Mouse (Mus musculus): Measurements from ENCODE around the gene Rbp3. TPM values are rescaled to one million over a fixed set of nuclear protein-coding genes. Genes with fewer than 3 reads are reported as not detected.

Rbp3 gene
- total RNA-seq, 1 experiment from 2014 or later, result not detected

DNA sequence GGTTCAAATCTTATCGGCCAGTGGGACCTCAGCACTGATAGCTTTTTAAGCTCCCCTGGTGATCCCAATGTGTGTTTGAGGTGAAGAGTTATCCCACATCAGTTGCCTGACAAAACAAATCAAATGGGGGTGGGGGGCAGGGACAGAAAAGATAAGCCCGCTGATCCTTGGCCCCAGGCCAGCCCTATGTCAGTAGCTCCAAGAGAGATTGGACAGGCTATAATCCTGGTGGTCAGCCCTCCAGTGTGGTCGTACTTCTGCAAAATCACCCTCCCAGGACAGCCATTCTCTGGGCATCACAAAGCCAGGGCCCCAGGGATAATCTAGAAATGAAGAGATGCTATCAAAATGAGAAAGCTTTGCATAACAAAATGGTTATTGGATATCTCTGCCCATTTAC lies 5.0 kb downstream of the Rbp3 start:
- ATAC-seq (replicated peaks in 1 of 2; ENCODE audit: insufficient read depth in 1 of 2, low FRiP score in 2 of 2, low TSS enrichment in 1 of 2, low read depth in 1 of 2, poor library complexity in 2 of 2, severe bottlenecking in 2 of 2), result no peak

DNA sequence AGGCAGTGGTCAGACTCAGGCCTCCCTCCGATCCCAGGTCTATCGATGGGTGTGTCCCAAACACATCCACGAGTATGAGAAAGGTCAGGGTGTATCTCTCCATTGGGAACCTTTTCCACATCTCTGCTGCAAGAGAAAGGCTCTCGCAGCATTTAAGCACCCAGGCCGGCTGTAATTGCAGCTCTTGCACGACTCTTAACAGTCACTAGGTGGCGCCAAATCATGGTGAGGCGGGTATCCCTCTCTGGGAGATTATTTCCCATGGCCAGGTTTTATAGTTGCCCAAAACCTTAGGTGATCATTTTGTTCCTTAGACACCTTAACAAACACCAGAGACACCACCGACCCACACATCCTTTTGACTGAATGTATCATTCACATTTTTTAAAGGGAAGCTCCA lies 5.5 kb downstream of the Rbp3 start:
- peak in 1 of 2 experiments; percentile 55; a peak in 2 of 4 replicates for ATAC-seq (replicated peaks in 1 of 2; ENCODE audit: insufficient read depth in 1 of 2, low FRiP score in 2 of 2, low TSS enrichment in 1 of 2, low read depth in 1 of 2, poor library complexity in 2 of 2, severe bottlenecking in 2 of 2)

DNA sequence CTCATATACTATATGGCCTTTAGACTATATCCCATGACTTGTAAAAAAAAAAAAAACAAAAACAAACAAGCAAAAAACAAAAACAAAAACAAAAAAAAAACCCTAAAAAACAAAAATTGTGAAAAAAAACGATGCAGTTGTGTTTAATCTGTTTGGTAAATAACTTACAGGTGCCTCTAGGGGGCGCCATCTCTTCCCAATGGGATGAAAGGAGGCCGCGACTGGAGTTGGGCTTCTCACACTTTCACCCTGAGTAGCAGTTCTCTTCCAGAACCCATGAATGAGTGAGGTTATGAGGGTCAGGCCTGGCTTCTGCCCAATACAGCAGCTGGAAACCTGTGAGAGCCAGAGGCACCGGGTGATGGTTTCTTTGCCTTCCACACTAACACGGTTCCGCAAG lies 11.9 kb downstream of the Rbp3 start:
- no peak for ATAC-seq (replicated peaks in 1 of 2; ENCODE audit: insufficient read depth in 1 of 2, low FRiP score in 2 of 2, low TSS enrichment in 1 of 2, low read depth in 1 of 2, poor library complexity in 2 of 2, severe bottlenecking in 2 of 2)

GRCm38 (mm10) chr14:33972679-33973078 lies 18.9 kb downstream of the Rbp3 start:
- no peak for ATAC-seq (replicated peaks in 1 of 2; ENCODE audit: insufficient read depth in 1 of 2, low FRiP score in 2 of 2, low TSS enrichment in 1 of 2, low read depth in 1 of 2, poor library complexity in 2 of 2, severe bottlenecking in 2 of 2)

- ATAC-seq (replicated peaks in 1 of 2; ENCODE audit: insufficient read depth in 1 of 2, low FRiP score in 2 of 2, low TSS enrichment in 1 of 2, low read depth in 1 of 2, poor library complexity in 2 of 2, severe bottlenecking in 2 of 2), result no peak
Measured at GRCm38 (mm10) chr14:33974752-33975151, 20.9 kb downstream of the Rbp3 start.

DNA sequence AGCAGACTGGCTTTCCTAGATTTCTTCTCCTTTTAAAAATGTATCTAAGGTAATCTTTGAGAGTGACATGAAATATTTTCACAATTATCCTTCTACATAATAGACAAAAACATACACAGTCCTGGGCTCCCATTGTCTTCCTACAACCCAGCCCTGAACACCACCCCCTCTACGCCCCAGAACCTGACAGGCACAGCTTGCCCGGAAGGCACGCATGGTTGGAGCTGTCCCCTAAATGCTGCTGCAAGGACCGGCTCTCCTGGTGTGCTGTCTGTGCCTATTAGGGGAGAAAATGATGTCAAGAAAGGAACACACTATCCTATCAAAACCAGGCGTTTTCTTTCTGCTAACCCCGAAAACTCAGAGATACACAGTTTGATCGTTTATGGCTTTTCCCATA lies 23.9 kb downstream of the Rbp3 start:
- ATAC-seq (replicated peaks in 1 of 2; ENCODE audit: insufficient read depth in 1 of 2, low FRiP score in 2 of 2, low TSS enrichment in 1 of 2, low read depth in 1 of 2, poor library complexity in 2 of 2, severe bottlenecking in 2 of 2), result no peak

GRCm38 (mm10) chr14:33978604-33979059 lies 24.8 kb downstream of the Rbp3 start, which contains the start of gene Zfp488:
Gene Zfp488, minus strand, starts transcription at chr14:33978764.
- ATAC-seq (replicated peaks in 1 of 2; ENCODE audit: insufficient read depth in 1 of 2, low FRiP score in 2 of 2, low TSS enrichment in 1 of 2, low read depth in 1 of 2, poor library complexity in 2 of 2, severe bottlenecking in 2 of 2), result no peak

GRCm38 (mm10) chr14:33989201-33989600 lies 35.4 kb downstream of the Rbp3 start:
- no peak for ATAC-seq (replicated peaks in 1 of 2; ENCODE audit: insufficient read depth in 1 of 2, low FRiP score in 2 of 2, low TSS enrichment in 1 of 2, low read depth in 1 of 2, poor library complexity in 2 of 2, severe bottlenecking in 2 of 2)

- no peak for ATAC-seq (replicated peaks in 1 of 2; ENCODE audit: insufficient read depth in 1 of 2, low FRiP score in 2 of 2, low TSS enrichment in 1 of 2, low read depth in 1 of 2, poor library complexity in 2 of 2, severe bottlenecking in 2 of 2)
Measured at GRCm38 (mm10) chr14:33991971-33992370, 38.2 kb downstream of the Rbp3 start.

DNA sequence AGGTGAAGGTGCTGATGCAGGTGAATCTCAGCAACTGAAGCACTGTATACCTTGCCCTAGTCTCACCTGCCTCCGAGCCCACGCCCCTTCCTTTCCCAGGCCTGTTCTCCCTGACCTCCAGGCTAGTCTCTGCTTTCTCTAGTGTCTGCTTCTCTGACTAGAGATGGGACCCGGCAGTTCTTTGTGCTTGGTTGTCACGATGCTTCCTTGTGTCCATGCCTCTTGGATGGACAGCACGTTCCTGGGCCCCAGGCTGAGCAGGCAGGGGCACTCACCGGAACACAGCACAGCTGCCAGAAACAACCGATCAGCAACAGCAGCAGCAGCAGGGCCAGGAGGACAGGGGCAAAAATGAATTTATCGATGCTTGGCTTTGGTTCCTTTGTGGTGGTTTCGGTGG lies 39.2 kb downstream of the Rbp3 start:
- ATAC-seq (replicated peaks in 1 of 2; ENCODE audit: insufficient read depth in 1 of 2, low FRiP score in 2 of 2, low TSS enrichment in 1 of 2, low read depth in 1 of 2, poor library complexity in 2 of 2, severe bottlenecking in 2 of 2), result no peak

DNA sequence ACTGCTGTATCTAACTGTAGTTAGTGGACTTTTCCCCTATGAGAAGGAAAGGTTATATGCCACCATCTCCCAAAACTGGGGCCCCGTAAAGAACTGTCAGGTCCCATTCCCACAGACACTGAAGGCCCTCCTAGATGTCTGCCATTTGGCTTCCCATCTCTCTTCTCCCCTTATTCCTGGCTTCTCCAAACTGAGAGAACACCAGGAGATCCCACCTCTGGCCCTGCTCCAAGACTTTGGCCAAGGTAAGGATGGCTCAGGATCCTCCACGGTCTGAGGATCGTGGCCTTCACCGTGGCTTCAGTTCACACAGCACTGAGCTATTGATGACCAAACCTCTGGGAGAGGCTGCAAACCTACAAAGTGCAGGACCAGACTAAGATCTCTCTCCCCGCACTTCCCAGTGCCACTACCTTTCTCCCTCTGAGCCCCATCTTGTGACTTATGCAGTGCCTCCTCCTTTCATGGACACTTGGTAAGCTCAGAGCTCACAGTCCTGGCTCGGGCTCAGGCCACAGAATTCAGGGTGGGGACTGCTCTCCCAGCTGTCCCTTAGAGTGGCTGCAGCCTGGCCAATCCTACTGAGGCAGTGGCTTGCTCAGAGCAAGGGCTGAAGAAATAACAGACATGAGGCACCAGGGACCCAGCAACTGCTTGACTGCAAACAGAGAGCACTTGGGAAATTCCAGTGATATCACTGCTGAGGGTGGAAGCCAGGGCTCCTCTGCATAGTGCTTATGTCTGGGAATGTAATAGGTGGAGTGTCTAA lies 39.9 kb downstream of the Rbp3 start:
- ATAC-seq (replicated peaks in 1 of 2; ENCODE audit: insufficient read depth in 1 of 2, low FRiP score in 2 of 2, low TSS enrichment in 1 of 2, low read depth in 1 of 2, poor library complexity in 2 of 2, severe bottlenecking in 2 of 2), result no peak

- ATAC-seq (replicated peaks in 1 of 2; ENCODE audit: insufficient read depth in 1 of 2, low FRiP score in 2 of 2, low TSS enrichment in 1 of 2, low read depth in 1 of 2, poor library complexity in 2 of 2, severe bottlenecking in 2 of 2), result no peak
Measured at GRCm38 (mm10) chr14:33997427-33997826, 43.6 kb downstream of the Rbp3 start.

DNA sequence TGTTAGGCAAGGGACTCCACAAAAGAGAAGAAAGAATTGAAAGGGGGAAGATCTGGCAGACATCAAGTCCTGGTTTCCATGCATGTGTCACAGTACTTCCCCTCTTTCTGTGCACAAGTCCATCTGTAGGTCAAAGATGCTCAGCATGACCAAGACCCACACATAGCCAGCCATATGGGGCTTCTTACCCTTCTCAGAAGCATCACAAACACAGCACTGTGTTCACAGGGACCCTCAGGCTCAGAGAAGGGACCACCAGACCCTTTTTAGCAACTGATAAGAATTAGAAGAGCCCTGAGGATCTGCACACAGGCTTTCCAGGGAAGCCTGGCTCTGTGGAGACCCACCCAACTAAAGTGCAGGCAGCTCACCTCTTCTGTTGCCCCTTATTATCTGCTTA lies 46.3 kb downstream of the Rbp3 start:
- no peak for ATAC-seq (replicated peaks in 1 of 2; ENCODE audit: insufficient read depth in 1 of 2, low FRiP score in 2 of 2, low TSS enrichment in 1 of 2, low read depth in 1 of 2, poor library complexity in 2 of 2, severe bottlenecking in 2 of 2)

DNA sequence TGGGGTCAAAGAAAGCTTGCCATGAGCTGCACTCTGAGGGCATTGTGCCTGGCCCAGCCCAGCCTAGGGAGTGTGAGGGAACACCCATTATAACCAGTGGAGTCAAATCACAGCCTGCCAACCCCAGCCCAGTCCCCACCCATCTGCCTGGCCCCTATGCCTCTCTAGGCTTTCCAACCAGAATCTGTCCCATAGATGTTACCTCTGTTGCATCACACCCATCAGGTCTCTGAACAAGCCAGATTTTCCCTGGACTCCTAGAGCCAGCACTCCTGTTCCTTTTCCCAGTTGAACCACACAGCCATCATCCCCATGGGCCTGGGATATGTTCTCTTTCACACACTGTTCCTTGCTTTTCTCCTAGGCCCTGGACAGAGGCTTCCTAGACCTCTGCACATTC lies 47.6 kb downstream of the Rbp3 start:
- no peak for ATAC-seq (replicated peaks in 1 of 2; ENCODE audit: insufficient read depth in 1 of 2, low FRiP score in 2 of 2, low TSS enrichment in 1 of 2, low read depth in 1 of 2, poor library complexity in 2 of 2, severe bottlenecking in 2 of 2)

GRCm38 (mm10) chr14:34002358-34002757 lies 48.6 kb downstream of the Rbp3 start:
- ATAC-seq (replicated peaks in 1 of 2; ENCODE audit: insufficient read depth in 1 of 2, low FRiP score in 2 of 2, low TSS enrichment in 1 of 2, low read depth in 1 of 2, poor library complexity in 2 of 2, severe bottlenecking in 2 of 2), result no peak

Other genes with a start within 250 kb of the Rbp3 start
- not detected in 2 replicates for gene Gdf10, start 30.4 kb upstream of the Rbp3 start, total RNA-seq (2017)
- not detected in 2 replicates for gene Gdf2, start 13.0 kb upstream of the Rbp3 start, total RNA-seq (2017)
- not detected in 2 replicates for gene Zfp488, start 24.8 kb downstream of the Rbp3 start, total RNA-seq (2017)
- not detected in 2 replicates for gene Gm30083, start 61.2 kb downstream of the Rbp3 start, total RNA-seq (2017)
- not detected in 2 replicates for gene Gm5460, start 62.8 kb downstream of the Rbp3 start, total RNA-seq (2017)
- not detected in 2 replicates for gene Antxrl, start 98.7 kb downstream of the Rbp3 start, total RNA-seq (2017)
- not detected in 2 replicates for gene Anxa8, start 132.0 kb downstream of the Rbp3 start, total RNA-seq (2017)
- gene A630023A22Rik, start 148.8 kb downstream of the Rbp3 start, total RNA-seq (2017), result not detected in 2 replicates
- not detected in 2 replicates for gene Npy4r, start 198.5 kb downstream of the Rbp3 start, total RNA-seq (2017)
- gene Gprin2, start 247.7 kb downstream of the Rbp3 start, total RNA-seq (2017), result 0.10 and 0.25 TPM in 2 replicates